In the genomic region with DNA sequence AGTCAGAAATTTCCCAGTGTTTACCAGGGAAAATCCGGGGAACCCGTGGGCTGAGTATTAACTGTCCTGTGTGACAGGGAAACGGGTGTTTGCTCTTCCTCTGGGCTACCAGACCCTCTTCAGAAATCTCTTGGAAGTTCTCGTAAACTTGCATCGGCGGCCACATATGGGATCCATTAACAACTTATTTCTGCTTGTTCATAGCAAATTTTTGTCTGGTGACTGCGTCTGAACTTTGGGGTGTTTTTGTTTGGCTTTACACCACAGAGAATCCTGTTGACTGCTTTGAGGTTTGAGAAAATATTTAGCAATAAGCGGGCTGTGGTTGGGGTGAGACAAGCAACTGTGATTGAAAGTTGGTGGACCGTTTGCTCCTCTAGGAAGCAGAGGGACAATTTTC, we compare ENCODE assay signal across 9 mouse cellular contexts.
DNase-seq lines count a peak whose midpoint lies in the region; ATAC-seq and TF ChIP-seq lines count a peak whose summit lies in the region.
"Had no signal": no experiment of that assay in that cellular context is flagged by ENCODE, and none has a peak within 500 bp of the region (broad histone marks: within the 10 kb centered on the region; RNA-seq: fewer than 3 reads in every experiment).

No protein-coding gene starts in this region.

- no peak for DNase-seq in kidney, postnatal 25 days
- peak; percentile 66 for DNase-seq in mesoderm, embryonic 11.5 days (ENCODE audit: low read depth, low spot score)
- no peak for DNase-seq in layer of hippocampus, postnatal 36 days
- no peak for DNase-seq in urinary bladder, postnatal 25 days (ENCODE audit: low spot score)

- H3K27me3 ChIP-seq in kidney, embryonic 15.5 days = peaks cover 21% of the 10 kb centered on the region
- H3K27me3 ChIP-seq: heart, embryonic 15.5 days had no signal

- no peaks in the 10 kb centered on the region for H3K9me3 ChIP-seq in kidney, embryonic 15.5 days (replicated peaks)
- H3K9me3 ChIP-seq: heart, embryonic 15.5 days had no signal

- no peak for ATAC-seq in kidney, embryonic 15.5 days (replicated peaks; ENCODE audit: low FRiP score)

- no peak for TF ChIP-seq CTCF in embryonic fibroblast, embryonic 13.5 days (IDR thresholded peaks at IDR 0.05; ENCODE audit: borderline replicate concordance, insufficient read depth, low read length)

- H3K4me2 ChIP-seq in kidney, embryonic 15.5 days = 0 out of 2 replicates have a peak overlapping the region, but pooled peaks have one; percentile 5
- H3K4me2 ChIP-seq: heart, embryonic 15.5 days had no signal

- peaks cover 65% of the 10 kb centered on the region for H3K4me1 ChIP-seq in kidney, embryonic 15.5 days
- H3K4me1 ChIP-seq in brown adipose tissue, adult 24 weeks (ENCODE audit: control insufficient read depth, insufficient read depth, insufficient read length, low read length) = peaks cover 32% of the 10 kb centered on the region
- H3K4me1 ChIP-seq in embryonic fibroblast, embryonic 13.5 days (ENCODE audit: control insufficient read depth, insufficient read depth, low read length) = peaks cover 19% of the 10 kb centered on the region

- H3K27ac ChIP-seq in kidney, embryonic 15.5 days = peak overlapping the region; percentile 65
- 0 out of 2 replicates have a peak overlapping the region, but pooled peaks have one; percentile 27 for H3K27ac ChIP-seq in brown adipose tissue, adult 24 weeks (replicated peaks; ENCODE audit: low read depth, low read length)
- H3K27ac ChIP-seq in embryonic fibroblast, embryonic 13.5 days (ENCODE audit: insufficient read depth, low read length) = peak overlapping the region; percentile 71
- H3K27ac ChIP-seq: heart, embryonic 15.5 days; left cerebral cortex, adult 2 months had no signal

- no peak overlapping the region for H3K4me3 ChIP-seq in kidney, embryonic 15.5 days (replicated peaks)
- H3K4me3 ChIP-seq in brown adipose tissue, adult 24 weeks (ENCODE audit: insufficient read depth, low read depth, low read length) = no peak overlapping the region
- H3K4me3 ChIP-seq in embryonic fibroblast, embryonic 13.5 days (ENCODE audit: insufficient read depth, low read length) = no peak overlapping the region
- H3K4me3 ChIP-seq: heart, embryonic 15.5 days; left cerebral cortex, adult 2 months had no signal

- no peaks in the 10 kb centered on the region for H3K36me3 ChIP-seq in kidney, embryonic 15.5 days
- H3K36me3 ChIP-seq: heart, embryonic 15.5 days had no signal

- TF ChIP-seq POLR2A in embryonic fibroblast, embryonic 13.5 days (IDR thresholded peaks at IDR 0.05; ENCODE audit: low read depth, low read length) = no peak

- WGBS in kidney, embryonic 15.5 days = 22% methylated on average over 9 of the region's 9 CpGs

- H3K9ac ChIP-seq in kidney, embryonic 15.5 days = no peak overlapping the region
- H3K9ac ChIP-seq: heart, embryonic 15.5 days had no signal
